ENCODE assay signal across 8 mouse cellular contexts in genomic region chr1:136685191-136686060, GRCm38 (mm10).
A peak's percentile ranks its signal among the peaks of the same experiment; 100 is the strongest.
DNase-seq lines count a peak whose midpoint lies in the region; ATAC-seq and TF ChIP-seq lines count a peak whose summit lies in the region.

No protein-coding gene starts in this region.

- H3K4me2 ChIP-seq in heart, embryonic 11.5 days: no peak overlapping the region
- H3K4me2 ChIP-seq in heart, embryonic 12.5 days: peak overlapping the region; percentile 5; the same call in 1 of the 2 replicates
- H3K4me2 ChIP-seq in lung, embryonic 14.5 days: peak overlapping the region; percentile 3; the same call in 1 of the 2 replicates

- peak overlapping the region; percentile 34 for H3K4me3 ChIP-seq in heart, adult 2 months
- no peak overlapping the region for H3K4me3 ChIP-seq in heart, embryonic 11.5 days (ENCODE audit: low read depth, low read length)
- no peak overlapping the region for H3K4me3 ChIP-seq in heart, embryonic 12.5 days
- no peak overlapping the region for H3K4me3 ChIP-seq in lung, embryonic 14.5 days (ENCODE audit: low read depth, low read length)
- H3K4me3 ChIP-seq in hindbrain, embryonic 10.5 days: no peak overlapping the region

- no peak for TF ChIP-seq CTCF in heart, adult 2 months (IDR thresholded peaks at IDR 0.05)
- no peak for TF ChIP-seq CTCF in lung, embryonic 14.5 days (IDR thresholded peaks at IDR 0.05; ENCODE audit: low read depth)

- peak; percentile 46 to 61 for DNase-seq in heart, adult 2 months
- DNase-seq in R1 (ENCODE audit: low read depth, low spot score): peak; percentile 52
- peak; percentile 18 for DNase-seq in lung, embryonic 14.5 days
- peak; percentile 35 for DNase-seq in telencephalon, adult 2 months (ENCODE audit: low read depth, low spot score)
- DNase-seq in hindbrain, embryonic 10.5 days (ENCODE audit: low spot score): no peak
- no peak for DNase-seq in embryo, embryonic 10 days (ENCODE audit: low spot score)

- 37% methylated on average over 13 of the region's 13 CpGs for WGBS in heart, adult 2 months
- 53% methylated on average over 13 of the region's 13 CpGs for WGBS in heart, embryonic 11.5 days (ENCODE audit: insufficient replicate concordance)
- WGBS in heart, embryonic 12.5 days: 54% methylated on average over 13 of the region's 13 CpGs
- 61% methylated on average over 13 of the region's 13 CpGs for WGBS in lung, embryonic 14.5 days
- 76% methylated on average over 13 of the region's 13 CpGs for WGBS in hindbrain, embryonic 10.5 days

- H3K9me3 ChIP-seq in heart, embryonic 11.5 days (replicated peaks; ENCODE audit: control insufficient read depth, low read length): no peaks in the 10 kb centered on the region
- no peaks in the 10 kb centered on the region for H3K9me3 ChIP-seq in heart, embryonic 12.5 days (replicated peaks)
- H3K9me3 ChIP-seq in lung, embryonic 14.5 days (ENCODE audit: low read depth, low read length): no peaks in the 10 kb centered on the region
- no peaks in the 10 kb centered on the region for H3K9me3 ChIP-seq in hindbrain, embryonic 10.5 days

- no peaks in the 10 kb centered on the region for H3K79me2 ChIP-seq in heart, adult 2 months (replicated peaks; ENCODE audit: control insufficient read depth, insufficient read depth, low read length)

- H3K4me1 ChIP-seq in heart, adult 2 months (ENCODE audit: control insufficient read depth, insufficient read depth, low read length): peaks cover 10% of the 10 kb centered on the region
- peaks cover 8% of the 10 kb centered on the region for H3K4me1 ChIP-seq in heart, embryonic 11.5 days (ENCODE audit: control insufficient read depth, insufficient read depth, low read length)
- peaks cover 9% of the 10 kb centered on the region for H3K4me1 ChIP-seq in heart, embryonic 12.5 days (replicated peaks)
- H3K4me1 ChIP-seq in lung, embryonic 14.5 days (ENCODE audit: insufficient read depth): peaks cover 3% of the 10 kb centered on the region
- peaks cover 10% of the 10 kb centered on the region for H3K4me1 ChIP-seq in hindbrain, embryonic 10.5 days (replicated peaks)

- no peak for ATAC-seq in heart, embryonic 11.5 days (replicated peaks; ENCODE audit: insufficient number of reproducible peaks, low FRiP score, low TSS enrichment)
- no peak for ATAC-seq in heart, embryonic 12.5 days (ENCODE audit: insufficient number of reproducible peaks, low FRiP score)
- ATAC-seq in lung, embryonic 14.5 days (ENCODE audit: insufficient read depth): no peak

- intact Hi-C loops in heart, adult 2 months (cut with DNase I): loop anchor here (1.0 kb wide), 1 partner anchor 61 kb away; the partner anchor contains the start of gene Zfp281

- no peaks in the 10 kb centered on the region; the same call in 1 of the 2 replicates for H3K36me3 ChIP-seq in heart, adult 2 months (ENCODE audit: control insufficient read depth, insufficient read depth, low read length)
- no peaks in the 10 kb centered on the region for H3K36me3 ChIP-seq in heart, embryonic 11.5 days (ENCODE audit: control insufficient read depth, insufficient read depth, low read length)
- H3K36me3 ChIP-seq in heart, embryonic 12.5 days: no peaks in the 10 kb centered on the region
- H3K36me3 ChIP-seq in lung, embryonic 14.5 days (ENCODE audit: insufficient read depth): no peaks in the 10 kb centered on the region
- no peaks in the 10 kb centered on the region for H3K36me3 ChIP-seq in hindbrain, embryonic 10.5 days

- peak overlapping the region; percentile 74 for H3K27ac ChIP-seq in heart, adult 2 months
- H3K27ac ChIP-seq in heart, embryonic 11.5 days (ENCODE audit: low read depth, low read length): no peak overlapping the region
- no peak overlapping the region for H3K27ac ChIP-seq in heart, embryonic 12.5 days (ENCODE audit: poor library complexity, severe bottlenecking)
- H3K27ac ChIP-seq in lung, embryonic 14.5 days (ENCODE audit: low read depth): no peak overlapping the region
- no peak overlapping the region for H3K27ac ChIP-seq in hindbrain, embryonic 10.5 days

- 0 out of 2 replicates have a peak, but pooled peaks have one; percentile 9 for TF ChIP-seq EP300 in heart, adult 2 months (IDR thresholded peaks at IDR 0.05; ENCODE audit: insufficient read depth, low read depth, low read length)

- no peaks in the 10 kb centered on the region for H3K27me3 ChIP-seq in heart, adult 2 months (ENCODE audit: control insufficient read depth, insufficient read depth, low read length)
- no peaks in the 10 kb centered on the region for H3K27me3 ChIP-seq in heart, embryonic 11.5 days (ENCODE audit: control insufficient read depth, insufficient read depth, low read length)
- no peaks in the 10 kb centered on the region for H3K27me3 ChIP-seq in heart, embryonic 12.5 days (replicated peaks)
- H3K27me3 ChIP-seq in lung, embryonic 14.5 days (ENCODE audit: insufficient read depth, low read length): no peaks in the 10 kb centered on the region
- H3K27me3 ChIP-seq in hindbrain, embryonic 10.5 days (ENCODE audit: insufficient read depth, poor library complexity, severe bottlenecking): no peaks in the 10 kb centered on the region

- peak; percentile 33; the same call in 1 of the 2 replicates for TF ChIP-seq POLR2A in heart, adult 2 months (IDR thresholded peaks at IDR 0.05; ENCODE audit: insufficient read depth, low read depth, low read length)

- H3K9ac ChIP-seq in heart, adult 2 months (ENCODE audit: low read depth, low read length): peak overlapping the region; percentile 46
- H3K9ac ChIP-seq in heart, embryonic 11.5 days (ENCODE audit: low read depth, low read length): no peak overlapping the region
- no peak overlapping the region for H3K9ac ChIP-seq in heart, embryonic 12.5 days
- no peak overlapping the region for H3K9ac ChIP-seq in lung, embryonic 14.5 days

Comparison
In these comparisons a context has a peak if more than half of its experiments do, and no peak if none do; other contexts are left out.
1. DNase-seq: peak in heart, adult 2 months (2 of 2), R1 (single experiment), lung, embryonic 14.5 days (single experiment) and telencephalon, adult 2 months (single experiment); none in hindbrain, embryonic 10.5 days (single experiment) and embryo, embryonic 10 days (single experiment).